Mouse (Mus musculus) stomach, postnatal 0 days (tissue): ENCODE data around the gene Cpsf7.

Experiments
- CTCF ChIP-seq: IDR thresholded peaks from 2 replicates; pipeline ENCODE4 v1.5.1; 2016; ENCODE audit warnings: antibody characterized with exemption, low read depth, mild to moderate bottlenecking, moderate library complexity
- EP300 ChIP-seq: optimal IDR thresholded peaks from 2 replicates; pipeline ENCODE3; 2016; ENCODE audit warnings: antibody characterized with exemption

GRCm38 (mm10) chr19:10580761-10581160 is 55.7 kb downstream of the Cpsf7 start:
- no peak for TF ChIP-seq CTCF
- TF ChIP-seq EP300, result no peak
